Mouse (Mus musculus): Measurements from ENCODE around the gene Olfr1448.
"Not testable (repeated sequence)": the region's sequence is repeated elsewhere in the genome, so short reads cannot be mapped to it uniquely, and the experiment has no call there.

Gene Olfr1448

DNA sequence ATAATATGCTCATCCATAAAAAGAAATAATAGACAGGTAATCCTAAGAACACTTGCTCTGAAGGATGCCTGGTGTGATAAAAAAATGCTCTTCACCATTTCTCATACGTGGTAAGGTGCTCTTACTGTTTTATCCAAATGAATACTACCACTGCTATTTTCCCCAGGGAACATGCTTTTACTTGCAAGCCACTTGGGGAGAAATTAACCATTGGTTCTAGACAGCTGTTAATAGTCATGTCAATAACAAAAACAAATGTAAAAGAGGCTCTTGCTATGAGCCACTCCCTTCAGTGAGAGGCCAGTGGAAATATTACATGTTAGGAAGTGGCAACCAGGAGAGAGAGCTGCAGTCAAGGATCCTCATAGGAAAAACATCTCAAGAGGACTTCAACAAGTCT is at the start of gene Olfr1448:
TSS of gene Olfr1448 (minus strand) at position 101 of the 400 bp plus-strand sequence.
- no peak for DNase-seq (ENCODE audit: low read depth, low spot score)

DNA sequence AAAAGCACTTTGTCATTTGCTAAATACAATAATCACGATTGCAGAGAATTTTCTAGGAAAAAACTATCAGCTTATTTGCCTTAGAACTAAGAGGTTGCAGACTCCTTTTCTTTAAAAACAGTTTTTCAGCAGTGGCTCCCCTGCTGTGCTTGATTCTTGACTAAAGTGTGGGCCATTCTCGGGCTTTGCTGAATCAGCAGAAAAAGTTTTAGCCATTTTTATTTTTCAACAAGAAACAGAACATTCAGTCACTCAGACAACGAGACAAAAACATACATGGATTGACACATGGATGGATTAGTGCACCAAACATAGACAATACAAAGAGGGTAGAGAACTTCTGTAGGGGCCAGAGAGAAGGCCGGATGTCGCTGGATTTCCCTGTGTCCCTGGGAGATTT is 45.9 kb upstream of the Olfr1448 start:
- not testable (repeated sequence) for DNase-seq (ENCODE audit: low read depth, low spot score)

DNA sequence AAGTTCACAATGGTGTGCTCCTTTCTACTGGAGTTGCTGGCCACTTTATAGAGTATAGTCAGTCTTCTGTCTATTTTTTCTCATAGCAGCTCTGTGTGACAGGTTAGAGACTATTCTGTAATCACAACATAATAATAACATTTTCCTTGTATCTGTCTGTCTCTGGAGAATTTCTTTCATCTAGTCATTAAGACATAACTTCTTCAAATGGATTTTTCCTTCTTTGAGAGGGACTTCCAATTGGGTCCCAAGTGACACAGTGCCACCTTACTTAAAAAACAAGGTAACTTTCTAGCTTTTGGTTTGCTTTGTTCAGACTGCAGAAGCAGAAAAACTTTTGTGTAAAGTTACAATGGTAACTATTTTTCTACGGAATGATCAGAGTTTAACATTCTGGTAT is 25.7 kb upstream of the Olfr1448 start, which contains the start of gene Olfr1450:
TSS of gene Olfr1450 (plus strand) at position 301 of the 400 bp plus-strand sequence.
- DNase-seq (ENCODE audit: low read depth, low spot score), result no peak

DNA sequence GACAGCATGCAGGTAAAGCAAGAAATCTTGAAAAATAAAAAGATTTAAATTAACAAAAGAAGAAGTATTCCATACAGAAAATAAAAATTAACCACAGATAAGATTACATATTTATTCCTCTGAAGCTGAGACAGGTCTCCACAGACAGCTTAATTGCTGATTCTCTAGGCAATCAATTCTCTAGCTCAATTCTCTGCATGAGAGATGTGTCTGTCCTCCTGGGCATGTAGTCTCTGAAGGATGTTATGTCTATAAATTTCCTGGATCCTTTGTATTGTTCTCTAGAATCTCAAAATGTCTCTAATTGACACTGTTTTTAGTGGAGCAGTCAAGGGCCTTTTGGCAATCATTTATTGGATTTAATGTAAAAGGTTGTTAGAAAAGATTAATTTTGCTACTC is 6.3 kb upstream of the Olfr1448 start, which contains the start of gene Olfr1449:
TSS of gene Olfr1449 (plus strand) at position 301 of the 400 bp plus-strand sequence.
- DNase-seq (ENCODE audit: low read depth, low spot score), result no peak

DNA sequence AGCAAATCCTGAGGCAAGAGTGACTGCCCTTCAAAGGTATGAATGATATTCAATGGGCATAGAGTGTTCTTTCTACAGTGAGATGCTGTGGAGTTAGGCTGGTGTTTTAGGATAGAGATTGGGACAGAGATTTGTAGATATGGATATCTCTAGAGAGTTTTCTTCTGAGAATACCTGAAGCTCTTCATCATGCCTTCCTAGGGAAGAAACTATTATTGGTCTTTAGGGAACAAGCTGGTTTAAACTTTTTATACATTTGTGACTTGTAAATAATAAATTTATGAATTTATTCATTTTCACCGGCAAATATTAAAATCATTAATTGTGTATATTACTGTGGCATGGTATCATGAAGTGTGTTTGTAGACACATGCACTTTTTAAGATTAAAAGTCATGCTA is 20.6 kb downstream of the Olfr1448 start, which contains the start of gene Olfr1447:
TSS of gene Olfr1447 (minus strand) at position 101 of the 400 bp plus-strand sequence.
- no peak for DNase-seq (ENCODE audit: low read depth, low spot score)

DNA sequence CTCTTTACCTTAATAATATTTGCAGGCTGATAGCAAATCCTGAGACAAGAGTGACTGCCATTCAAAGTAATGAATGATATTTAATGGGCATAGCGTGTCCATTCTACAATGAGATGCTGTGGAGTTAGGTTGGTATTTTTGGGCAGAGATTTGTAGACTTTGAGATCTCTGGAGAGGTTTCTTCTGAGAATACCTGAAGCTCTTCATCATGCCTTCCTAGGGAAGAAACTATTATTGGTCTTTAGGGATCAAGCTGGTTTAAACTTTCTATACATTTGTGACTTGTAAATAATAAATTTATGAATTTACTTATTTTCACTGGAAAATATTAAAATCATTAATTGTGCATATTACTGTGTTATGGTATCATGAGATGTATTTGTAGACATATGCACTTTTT is 30.8 kb downstream of the Olfr1448 start, which contains the start of gene Olfr1446:
TSS of gene Olfr1446 (minus strand) at position 101 of the 400 bp plus-strand sequence.
- no peak for DNase-seq (ENCODE audit: low read depth, low spot score)

DNA sequence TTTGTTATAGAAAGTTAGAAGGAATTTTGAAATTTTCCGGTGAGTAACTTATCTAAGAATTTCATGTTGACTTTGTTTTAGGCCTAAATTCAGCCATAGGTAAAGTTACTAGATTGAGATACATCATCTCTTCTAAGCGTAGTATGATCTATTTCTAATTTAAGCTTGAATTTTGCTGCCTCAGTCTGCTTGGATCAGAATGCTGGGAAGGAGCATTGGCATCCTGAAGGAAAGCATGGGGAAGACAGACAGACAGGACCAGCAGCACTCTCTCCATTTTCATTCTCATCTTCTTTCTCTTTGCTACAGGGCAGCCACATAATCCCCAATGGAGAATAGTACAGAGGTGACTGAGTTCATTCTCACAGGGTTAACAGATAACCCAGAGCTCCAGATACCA is 40.7 kb downstream of the Olfr1448 start, which contains the start of gene Olfr1445:
TSS of gene Olfr1445 (plus strand) at position 301 of the 400 bp plus-strand sequence.
- DNase-seq (ENCODE audit: low read depth, low spot score), result no peak

Measured in WW6 (cell line).